Mouse (Mus musculus) stomach, postnatal 0 days (tissue): ENCODE measurements around the gene Gm10226. TPM values are rescaled to one million over a fixed set of nuclear protein-coding genes. Genes with fewer than 3 reads are reported as not detected.
"Not testable (repeated sequence)": the region's sequence is repeated elsewhere in the genome, so short reads cannot be mapped to it uniquely, and the experiment has no call there.

Experiments used
- ATAC-seq: fragments of 200-750 bp; cut with Nextera tagmentation; 2 replicates; pipeline ENCODE4 v1.8.0; 2017; ENCODE audit not compliant: low FRiP score, low TSS enrichment
- DNase-seq: peaks from one replicate; pipeline ENCODE4 v3.0.0-alpha.2; 2016; ENCODE audit warnings: low spot score
- H3K27ac ChIP-seq: fragments of 300-500 bp; sonication (generic); replicated peaks from 2 replicates; pipeline ENCODE4 v1.5.1; 2014; ENCODE audit warnings: mild to moderate bottlenecking, control low read depth
- H3K27me3 ChIP-seq: fragments of 300-500 bp; sonication (generic); 2 replicates; pipeline ENCODE4 v1.6.1; 2014; ENCODE audit warnings: low read length; ENCODE audit not compliant: control insufficient read depth, insufficient read depth
- H3K36me3 ChIP-seq: fragments of 300-500 bp; sonication (generic); 2 replicates; pipeline ENCODE4 v1.6.1; 2014; ENCODE audit warnings: low read length, mixed read lengths; ENCODE audit not compliant: control insufficient read depth, insufficient read depth
- H3K4me1 ChIP-seq: fragments of 300-500 bp; sonication (generic); replicated peaks from 2 replicates; pipeline ENCODE4 v1.6.1; 2014; ENCODE audit warnings: antibody characterized with exemption; ENCODE audit not compliant: control insufficient read depth, insufficient read depth
- H3K4me2 ChIP-seq: fragments of 300-500 bp; sonication (generic); replicated peaks from 2 replicates; pipeline ENCODE4 v1.6.1; 2014; ENCODE audit warnings: low read depth, mild to moderate bottlenecking, control low read depth, moderate library complexity
- H3K4me3 ChIP-seq: fragments of 300-500 bp; sonication (generic); 2 replicates; pipeline ENCODE4 v1.5.1; 2014; ENCODE audit warnings: low read depth, low read length, control low read depth
- H3K9ac ChIP-seq: fragments of 300-500 bp; sonication (generic); 2 replicates; pipeline ENCODE4 v1.6.1; 2014; ENCODE audit warnings: mild to moderate bottlenecking, low read length, control low read depth, mixed read lengths
- H3K9me3 ChIP-seq: fragments of 300-500 bp; sonication (generic); 2 replicates; pipeline ENCODE4 v1.6.1; 2016; ENCODE audit warnings: low read length; ENCODE audit not compliant: control insufficient read depth
- CTCF ChIP-seq: IDR thresholded peaks from 2 replicates; pipeline ENCODE4 v1.5.1; 2016; ENCODE audit warnings: antibody characterized with exemption, low read depth, mild to moderate bottlenecking, moderate library complexity
- EP300 ChIP-seq: optimal IDR thresholded peaks from 2 replicates; pipeline ENCODE3; 2016; ENCODE audit warnings: antibody characterized with exemption
- WGBS: fragments of 180-500 bp; shearing (Covaris S2); extraction: QIAGEN DNeasy Blood & Tissue Kit; methylation state at CpG from one replicate; pipeline ENCODE4 v1.1.7; 2014; 5-methylcytosine and 5-hydroxymethylcytosine counted together
- polyA plus RNA-seq: library from polyadenylated mRNA; unstranded; fragments of >200 nt; fragmentation: Nextera tagmentation; extraction: Ambion mirVana; gene quantifications from 2 replicates; pipeline ENCODE4 v1.2.1, GENCODE M21; 2015

Gene Gm10226
- polyA plus RNA-seq, 1 experiment from 2014 or later: 3.4 TPM

DNA sequence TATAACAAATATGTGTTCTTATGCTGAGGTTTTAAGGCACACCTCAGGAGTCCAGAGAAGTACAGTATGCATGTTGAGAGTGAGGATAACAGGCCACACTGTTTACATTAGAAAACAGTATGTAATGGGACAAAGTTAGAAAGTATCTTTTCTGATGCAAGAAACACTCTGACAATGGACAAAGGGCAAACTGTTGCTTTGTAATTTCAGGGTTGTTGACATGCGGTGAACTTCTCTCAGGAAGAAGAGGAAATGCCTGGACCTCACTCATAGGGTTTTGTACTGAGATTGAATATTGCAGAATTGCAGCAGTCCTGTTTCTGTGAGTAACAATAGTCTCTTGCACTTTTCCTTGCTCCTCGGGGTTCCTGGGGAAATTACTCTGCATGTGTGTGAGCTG is 16.7 kb downstream of the Gm10226 start:
- no peaks in the 10 kb centered on the region for H3K36me3 ChIP-seq
- ATAC-seq: no peak
- H3K4me2 ChIP-seq: peak overlapping the region; percentile 58
- H3K4me3 ChIP-seq: peak overlapping the region; percentile 8; the same call in 1 of the 2 replicates
- no peaks in the 10 kb centered on the region for H3K4me1 ChIP-seq
- H3K27ac ChIP-seq: no peak overlapping the region; the same call in 1 of the 2 replicates
- no peaks in the 10 kb centered on the region for H3K27me3 ChIP-seq
- TF ChIP-seq CTCF (no peak), EP300 (no peak)
- DNase-seq: no peak
- H3K9me3 ChIP-seq: no peaks in the 10 kb centered on the region
- WGBS: 41% methylated on average over 2 of the region's 2 CpGs
- peak overlapping the region; percentile 36 for H3K9ac ChIP-seq

DNA sequence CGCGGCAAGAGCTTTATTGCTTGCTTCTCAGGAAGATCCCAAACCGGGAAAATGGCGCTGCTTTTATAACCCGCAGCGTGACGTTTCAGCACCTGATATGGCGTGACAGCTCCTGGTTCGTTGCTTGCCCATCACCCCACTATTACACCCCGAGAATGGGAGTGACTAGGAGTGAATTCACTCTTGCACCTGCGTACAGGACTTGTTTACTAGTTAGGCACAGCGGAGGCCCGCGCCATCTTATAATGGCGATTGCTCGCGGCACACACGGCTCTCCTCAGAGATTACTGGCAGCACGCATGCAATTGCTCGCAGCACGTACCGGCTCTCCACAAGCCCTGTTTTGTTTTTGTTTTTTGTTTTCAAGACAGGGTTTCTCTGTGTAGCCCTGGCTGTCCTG is 38.8 kb downstream of the Gm10226 start, which contains the start of gene Zfp229:
Gene Zfp229 (plus strand): TSS at position 301 of the 400 bp plus-strand sequence.
- not testable (repeated sequence) for DNase-seq, H3K27ac ChIP-seq, H3K9me3 ChIP-seq, ATAC-seq, H3K4me3 ChIP-seq, H3K9ac ChIP-seq, H3K36me3 ChIP-seq, H3K4me1 ChIP-seq, H3K27me3 ChIP-seq, H3K4me2 ChIP-seq
- 91% methylated on average over 7 of the region's 22 CpGs for WGBS

DNA sequence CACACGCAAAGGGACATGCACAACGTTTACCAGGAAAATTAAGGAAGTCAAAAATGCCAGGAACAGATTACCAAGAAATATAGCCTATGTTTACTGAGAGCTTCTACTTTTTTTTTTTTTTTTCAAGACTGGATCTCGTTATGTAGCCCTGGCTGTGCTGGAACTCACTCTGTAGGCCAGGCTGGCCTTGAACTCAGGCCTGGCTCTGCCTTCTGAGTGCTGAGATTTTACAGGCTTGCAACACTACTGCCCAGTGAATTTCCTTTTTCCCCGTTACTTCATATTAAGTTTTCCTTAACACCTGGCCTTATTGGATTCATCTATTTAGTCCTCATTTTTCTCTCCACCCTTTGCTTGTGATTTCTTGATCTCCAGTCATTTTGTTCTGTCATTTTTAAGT is 41.4 kb downstream of the Gm10226 start:
- no peak for DNase-seq
- no peaks in the 10 kb centered on the region for H3K4me1 ChIP-seq
- no peak for TF ChIP-seq CTCF
- TF ChIP-seq EP300: no peak
- ATAC-seq: no peak
- peak overlapping the region; percentile 56 for H3K27ac ChIP-seq
- peak overlapping the region; percentile 58 for H3K4me2 ChIP-seq
- H3K9ac ChIP-seq: peak overlapping the region; percentile 54
- H3K9me3 ChIP-seq: no peaks in the 10 kb centered on the region
- H3K27me3 ChIP-seq: no peaks in the 10 kb centered on the region
- WGBS: 73% methylated on average over 4 of the region's 4 CpGs
- H3K36me3 ChIP-seq: no peaks in the 10 kb centered on the region; the same call in 1 of the 2 replicates
- peak overlapping the region; percentile 75 for H3K4me3 ChIP-seq

DNA sequence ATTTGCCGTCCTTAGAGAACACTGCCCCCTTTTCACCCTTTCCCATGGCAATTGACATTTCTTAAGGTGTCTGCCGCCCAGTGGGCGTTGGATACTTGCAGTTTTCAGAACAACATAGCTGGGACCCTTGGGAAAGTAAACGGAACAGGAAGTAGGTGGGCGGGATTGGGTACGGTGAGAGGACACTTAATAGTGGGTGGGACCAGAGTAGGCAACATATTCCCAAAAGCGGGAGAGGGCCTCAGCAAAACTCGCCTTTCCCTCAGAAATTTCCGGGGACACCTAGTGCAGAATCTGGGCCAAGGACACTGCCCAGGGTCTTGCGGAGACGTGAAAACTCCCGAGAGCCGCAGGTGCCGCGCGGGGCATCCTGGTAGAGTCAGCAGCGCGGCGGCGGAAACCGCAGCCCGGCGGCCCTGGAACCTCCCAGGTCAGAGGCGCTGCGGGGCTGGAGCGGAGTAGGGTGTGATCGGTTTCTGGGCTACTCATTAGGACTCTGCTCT is 41.9 kb downstream of the Gm10226 start:
- Histone ChIP-seq H3K4me3 (peak overlapping the region; percentile 75), H3K9ac (peak overlapping the region; percentile 79), H3K27ac (peak overlapping the region; percentile 56), H3K9me3 (no peaks in the 10 kb centered on the region), H3K4me2 (peak overlapping the region; percentile 58), H3K4me1 (no peaks in the 10 kb centered on the region), H3K27me3 (no peaks in the 10 kb centered on the region), H3K36me3 (no peaks in the 10 kb centered on the region; the same call in 1 of the 2 replicates)
- WGBS: under 1% methylated on average over 27 of the region's 27 CpGs
- DNase-seq: peak; percentile 76
- ATAC-seq: peak; percentile 96
- TF ChIP-seq CTCF: peak; percentile 63
- no peak for TF ChIP-seq EP300

Other genes with a start within 250 kb of the Gm10226 start
- gene Zfp51, start 241.5 kb upstream of the Gm10226 start, polyA plus RNA-seq: 7.9 and 8.7 TPM in 2 replicates
- gene Zfp53, start 202.9 kb upstream of the Gm10226 start, polyA plus RNA-seq: 8.8 and 9.3 TPM in 2 replicates
- gene Zfp52, start 156.3 kb upstream of the Gm10226 start, polyA plus RNA-seq: 3.5 and 3.6 TPM in 2 replicates
- gene Zfp948, start 124.9 kb upstream of the Gm10226 start, polyA plus RNA-seq: 10.4 and 11.1 TPM in 2 replicates
- 1.5 and 1.9 TPM in 2 replicates for gene Zfp983, start 41.2 kb upstream of the Gm10226 start, polyA plus RNA-seq
- gene Zfp760, start 15.9 kb downstream of the Gm10226 start, polyA plus RNA-seq: 2.6 and 2.8 TPM in 2 replicates
- gene Zfp229, start 38.9 kb downstream of the Gm10226 start, polyA plus RNA-seq: 2.5 TPM in 2 replicates
- gene Zfp820, start 153.9 kb downstream of the Gm10226 start, polyA plus RNA-seq: 3.6 and 3.8 TPM in 2 replicates
- gene Zfp995, start 218.1 kb downstream of the Gm10226 start, polyA plus RNA-seq: 6.6 and 7.0 TPM in 2 replicates